Mouse (Mus musculus) midbrain, embryonic 14.5 days (tissue): ENCODE measurements around the gene Plcd3. TPM values are rescaled to one million over a fixed set of nuclear protein-coding genes. Genes with fewer than 3 reads are reported as not detected.

ENCODE experiments used
- ATAC-seq: fragments of 200-750 bp; cut with Nextera tagmentation; 2 replicates; pipeline ENCODE4 v1.8.0; 2017; ENCODE audit warnings: moderate number of reproducible peaks, moderate library complexity; ENCODE audit not compliant: low FRiP score, low TSS enrichment
- DNase-seq: peaks from one replicate; pipeline ENCODE4 v3.0.0-alpha.2; 2015
- H3K27ac ChIP-seq: fragments of 300-500 bp; sonication (generic); replicated peaks from 2 replicates; pipeline ENCODE4 v1.5.1; 2014; ENCODE audit warnings: mild to moderate bottlenecking, low read depth, low read length, moderate library complexity
- H3K27me3 ChIP-seq: fragments of 300-500 bp; sonication (generic); 2 replicates; pipeline ENCODE4 v1.6.1; 2014; ENCODE audit warnings: low read length, control low read depth, mixed read lengths; ENCODE audit not compliant: control insufficient read depth, insufficient read depth
- H3K36me3 ChIP-seq: fragments of 300-500 bp; sonication (generic); 2 replicates; pipeline ENCODE4 v1.6.1; 2014; ENCODE audit warnings: low read length, control low read depth; ENCODE audit not compliant: control insufficient read depth, insufficient read depth
- H3K4me1 ChIP-seq: fragments of 300-500 bp; sonication (generic); 2 replicates; pipeline ENCODE4 v1.6.1; 2014; ENCODE audit warnings: mild to moderate bottlenecking, antibody characterized with exemption, low read length, control low read depth; ENCODE audit not compliant: control insufficient read depth, insufficient read depth
- H3K4me2 ChIP-seq: fragments of 300-500 bp; sonication (generic); 2 replicates; pipeline ENCODE4 v1.6.1; 2014; ENCODE audit warnings: mild to moderate bottlenecking, low read length, moderate library complexity
- H3K4me3 ChIP-seq: fragments of 300-500 bp; sonication (generic); replicated peaks from 2 replicates; pipeline ENCODE4 v1.5.1; 2014; ENCODE audit warnings: low read depth, low read length
- H3K9ac ChIP-seq: fragments of 300-500 bp; sonication (generic); replicated peaks from 2 replicates; pipeline ENCODE4 v1.6.1; 2014; ENCODE audit warnings: mild to moderate bottlenecking, low read length, moderate library complexity
- H3K9me3 ChIP-seq: fragments of 300-500 bp; sonication (generic); 2 replicates; pipeline ENCODE4 v1.6.1; 2016; ENCODE audit warnings: low read length, control low read depth, mixed read lengths; ENCODE audit not compliant: control insufficient read depth
- WGBS: fragments of 180-500 bp; shearing (Covaris S2); extraction: QIAGEN DNeasy Blood & Tissue Kit; methylation state at CpG from one replicate; pipeline ENCODE4 v1.1.7; 2014; 5-methylcytosine and 5-hydroxymethylcytosine counted together
- polyA plus RNA-seq: library from polyadenylated mRNA; unstranded; fragments of >200 nt; fragmentation: Nextera tagmentation; extraction: Ambion mirVana; gene quantifications from 2 replicates; pipeline ENCODE4 v1.2.1, GENCODE M21; 2014

The Plcd3 gene
- polyA plus RNA-seq, 1 experiment from 2014 or later, result 0.92 TPM

GRCm38 (mm10) chr11:103120315-103120714 lies 18.9 kb upstream of the Plcd3 start:
- H3K36me3 ChIP-seq, result no peaks in the 10 kb centered on the region
- peaks cover 19% of the 10 kb centered on the region for H3K4me1 ChIP-seq
- H3K27ac ChIP-seq, result no peak overlapping the region
- no peak overlapping the region for H3K4me3 ChIP-seq
- H3K27me3 ChIP-seq, result no peaks in the 10 kb centered on the region
- H3K9me3 ChIP-seq, result no peaks in the 10 kb centered on the region
- no peak overlapping the region for H3K4me2 ChIP-seq
- no peak overlapping the region for H3K9ac ChIP-seq
- DNase-seq (no peak), ATAC-seq (no peak)
- WGBS, result 80% methylated on average over 5 of the region's 5 CpGs

- Histone ChIP-seq H3K36me3 (no peaks in the 10 kb centered on the region), H3K27ac (no peak overlapping the region), H3K9ac (no peak overlapping the region), H3K4me1 (peaks cover 23% of the 10 kb centered on the region), H3K4me3 (no peak overlapping the region), H3K4me2 (0 out of 2 replicates have a peak overlapping the region, but pooled peaks have one; percentile 6), H3K9me3 (no peaks in the 10 kb centered on the region), H3K27me3 (no peaks in the 10 kb centered on the region)
- 51% methylated on average over 5 of the region's 5 CpGs for WGBS
- DNase-seq (no peak), ATAC-seq (no peak)
These were observed 18.2 kb upstream of the Plcd3 start for GRCm38 (mm10) chr11:103119609-103120008.

GRCm38 (mm10) chr11:103118866-103119265 lies 17.4 kb upstream of the Plcd3 start:
- Histone ChIP-seq H3K4me1 (peaks cover 25% of the 10 kb centered on the region), H3K36me3 (no peaks in the 10 kb centered on the region), H3K27me3 (0 out of 2 replicates have a peak, but pooled peaks cover under 1% of the 10 kb centered on the region), H3K27ac (no peak overlapping the region), H3K9me3 (no peaks in the 10 kb centered on the region), H3K9ac (no peak overlapping the region), H3K4me3 (no peak overlapping the region), H3K4me2 (peak overlapping the region; percentile 82)
- 85% methylated on average over 2 of the region's 2 CpGs for WGBS
- ATAC-seq (no peak), DNase-seq (no peak)

- 0 out of 2 replicates have a peak overlapping the region, but pooled peaks have one; percentile 16 for H3K27ac ChIP-seq
- DNase-seq, result peak; percentile 74
- ATAC-seq, result no peak
These were observed 16.1 kb upstream of the Plcd3 start for GRCm38 (mm10) chr11:103117591-103118009.

GRCm38 (mm10) chr11:103116959-103117590 lies 15.6 kb upstream of the Plcd3 start:
- Histone ChIP-seq H3K27ac (peak overlapping the region; percentile 16; the same call in 1 of the 2 replicates), H3K9me3 (no peaks in the 10 kb centered on the region), H3K4me2 (peak overlapping the region; percentile 82), H3K9ac (peak overlapping the region; percentile 52), H3K27me3 (peaks cover 17% of the 10 kb centered on the region; the same call in 1 of the 2 replicates), H3K4me3 (peak overlapping the region; percentile 49), H3K4me1 (peaks cover 33% of the 10 kb centered on the region), H3K36me3 (no peaks in the 10 kb centered on the region)
- DNase-seq, result peak; percentile 82
- ATAC-seq, result no peak
- WGBS, result under 1% methylated on average over 35 of the region's 35 CpGs

More at GRCm38 (mm10) chr11:103117591-103118009, 16.1 kb upstream of the Plcd3 start:
- under 1% methylated on average over 38 of the region's 38 CpGs for WGBS
- H3K4me3 ChIP-seq, result peak overlapping the region; percentile 49
- peak overlapping the region; percentile 82 for H3K4me2 ChIP-seq
- H3K9me3 ChIP-seq, result no peaks in the 10 kb centered on the region
- H3K4me1 ChIP-seq, result peaks cover 28% of the 10 kb centered on the region
- no peaks in the 10 kb centered on the region for H3K36me3 ChIP-seq
- H3K9ac ChIP-seq, result peak overlapping the region; percentile 52
- H3K27me3 ChIP-seq, result peaks cover 11% of the 10 kb centered on the region; the same call in 1 of the 2 replicates

- under 1% methylated on average over 52 of the region's 53 CpGs for whole genome bisulfite sequencing
- no peaks in the 10 kb centered on the region for H3K36me3 ChIP-seq
- ATAC-seq, result peak; percentile 96
- peaks cover 42% of the 10 kb centered on the region for H3K4me1 ChIP-seq
- H3K9me3 ChIP-seq, result no peaks in the 10 kb centered on the region
- peak within 1 kb of the TSS; percentile 55 for H3K4me3 ChIP-seq
- H3K4me2 ChIP-seq, result peak within 1 kb of the TSS; percentile 82
- H3K27ac ChIP-seq, result peak within 1 kb of the TSS; percentile 93
- peaks cover 20% of the 10 kb centered on the region for H3K27me3 ChIP-seq
- peak; percentile 100 for DNase-seq
- peak within 1 kb of the TSS; percentile 73 for H3K9ac ChIP-seq
These were observed 14.8 kb upstream of the Plcd3 start, which contains the start of gene Hexim1 for GRCm38 (mm10) chr11:103116008-103116818. Gene Hexim1, plus strand, starts transcription at chr11:103116231.

- H3K27ac ChIP-seq, result peak overlapping the region; percentile 93
- no peaks in the 10 kb centered on the region for H3K36me3 ChIP-seq
- peak overlapping the region; percentile 73 for H3K9ac ChIP-seq
- peak overlapping the region; percentile 55 for H3K4me3 ChIP-seq
- ATAC-seq (peak; percentile 74), DNase-seq (peak; percentile 89)
- H3K9me3 ChIP-seq, result no peaks in the 10 kb centered on the region
- H3K4me2 ChIP-seq, result peak overlapping the region; percentile 71
- H3K4me1 ChIP-seq, result peaks cover 42% of the 10 kb centered on the region
- H3K27me3 ChIP-seq, result peaks cover 26% of the 10 kb centered on the region
- 1% methylated on average over 34 of the region's 34 CpGs for WGBS
These were observed 13.9 kb upstream of the Plcd3 start for GRCm38 (mm10) chr11:103115163-103116007.
